Mouse (Mus musculus) kidney, embryonic 14.5 days (tissue): ENCODE measurements at regions not wholly inside any gene's neighbourhood (a gene's known extent, or its start where the extent isn't known, plus 50 kb on each side); places are given as distances from the start of the nearest gene placed in this dataset.
A peak's percentile ranks its signal among the peaks of the same experiment; 100 is the strongest.

Source experiments
- ATAC-seq: fragments of 200-750 bp; cut with Nextera tagmentation; 2 replicates; pipeline ENCODE4 v1.8.0; 2017; ENCODE audit warnings: moderate number of reproducible peaks, mild to moderate bottlenecking, moderate TSS enrichment, moderate library complexity; ENCODE audit not compliant: low FRiP score, low TSS enrichment
- H3K27ac ChIP-seq: fragments of 300-500 bp; sonication (generic); 2 replicates; pipeline ENCODE4 v1.5.1; 2014; ENCODE audit warnings: low read depth, mild to moderate bottlenecking, low read length, moderate library complexity, mixed read lengths
- H3K27me3 ChIP-seq: fragments of 300-500 bp; sonication (generic); 2 replicates; pipeline ENCODE4 v1.6.1; 2014; ENCODE audit warnings: mild to moderate bottlenecking, low read length; ENCODE audit not compliant: control insufficient read depth, insufficient read depth
- H3K36me3 ChIP-seq: fragments of 300-500 bp; sonication (generic); 2 replicates; pipeline ENCODE4 v1.6.1; 2014; ENCODE audit warnings: low read length, mixed read lengths; ENCODE audit not compliant: control insufficient read depth, insufficient read depth
- H3K4me1 ChIP-seq: fragments of 300-500 bp; sonication (generic); 2 replicates; pipeline ENCODE4 v1.6.1; 2014; ENCODE audit warnings: low read length, mixed read lengths; ENCODE audit not compliant: control insufficient read depth, insufficient read depth
- H3K4me2 ChIP-seq: fragments of 300-500 bp; sonication (generic); replicated peaks from 2 replicates; pipeline ENCODE4 v1.6.1; 2014; ENCODE audit warnings: low read depth, mild to moderate bottlenecking, low read length
- H3K4me3 ChIP-seq: fragments of 300-500 bp; sonication (generic); 2 replicates; pipeline ENCODE4 v1.5.1; 2014; ENCODE audit warnings: mild to moderate bottlenecking, low read length
- H3K9ac ChIP-seq: fragments of 300-500 bp; sonication (generic); 2 replicates; pipeline ENCODE4 v1.6.1; 2014; ENCODE audit warnings: low read depth, mild to moderate bottlenecking, low read length, moderate library complexity
- H3K9me3 ChIP-seq: fragments of 300-500 bp; sonication (generic); 2 replicates; pipeline ENCODE4 v1.6.1; 2016; ENCODE audit warnings: low read length; ENCODE audit not compliant: control insufficient read depth
- WGBS: fragments of 180-500 bp; shearing (Covaris S2); extraction: QIAGEN DNeasy Blood & Tissue Kit; methylation state at CpG from one replicate; pipeline ENCODE4 v1.1.7; 2014; 5-methylcytosine and 5-hydroxymethylcytosine counted together

GRCm38 (mm10) chr10:84142741-84143454, 297.5 kb downstream of the Nuak1 start:
- no peak overlapping the region for H3K4me3 ChIP-seq
- no peak for ATAC-seq
- no peak overlapping the region for H3K9ac ChIP-seq
- no peaks in the 10 kb centered on the region for H3K9me3 ChIP-seq
- no peak overlapping the region for H3K27ac ChIP-seq
- H3K4me1 ChIP-seq: 0 out of 2 replicates have a peak, but pooled peaks cover 3% of the 10 kb centered on the region
- no peak overlapping the region for H3K4me2 ChIP-seq
- no peaks in the 10 kb centered on the region for H3K27me3 ChIP-seq
- 64% methylated on average over 8 of the region's 8 CpGs for whole genome bisulfite sequencing
- no peaks in the 10 kb centered on the region for H3K36me3 ChIP-seq

GRCm38 (mm10) chr10:84143674-84144343, 296.6 kb downstream of the Nuak1 start:
- no peaks in the 10 kb centered on the region for H3K9me3 ChIP-seq
- 24% methylated on average over 5 of the region's 5 CpGs for WGBS
- no peaks in the 10 kb centered on the region for H3K27me3 ChIP-seq
- H3K27ac ChIP-seq: no peak overlapping the region
- 0 out of 2 replicates have a peak, but pooled peaks cover 3% of the 10 kb centered on the region for H3K4me1 ChIP-seq
- H3K36me3 ChIP-seq: no peaks in the 10 kb centered on the region
- no peak overlapping the region for H3K4me2 ChIP-seq
- ATAC-seq: no peak
- no peak overlapping the region for H3K9ac ChIP-seq
- H3K4me3 ChIP-seq: no peak overlapping the region

GRCm38 (mm10) chr10:84144344-84144687, 296.1 kb downstream of the Nuak1 start:
- ATAC-seq: no peak

GRCm38 (mm10) chr10:84147305-84147984, 293.0 kb downstream of the Nuak1 start:
- H3K27me3 ChIP-seq: no peaks in the 10 kb centered on the region
- no peak overlapping the region for H3K9ac ChIP-seq
- H3K36me3 ChIP-seq: no peaks in the 10 kb centered on the region
- no peak overlapping the region for H3K27ac ChIP-seq
- H3K9me3 ChIP-seq: no peaks in the 10 kb centered on the region
- ATAC-seq: no peak
- H3K4me3 ChIP-seq: no peak overlapping the region
- H3K4me2 ChIP-seq: no peak overlapping the region
- WGBS: 83% methylated on average over 2 of the region's 2 CpGs
- H3K4me1 ChIP-seq: 0 out of 2 replicates have a peak, but pooled peaks cover 3% of the 10 kb centered on the region

More at GRCm38 (mm10) chr10:84144344-84144687, 296.1 kb downstream of the Nuak1 start:
- H3K4me2 ChIP-seq: no peak overlapping the region
- no peaks in the 10 kb centered on the region for H3K36me3 ChIP-seq
- H3K9ac ChIP-seq: no peak overlapping the region
- no peak overlapping the region for H3K4me3 ChIP-seq
- no peak overlapping the region for H3K27ac ChIP-seq
- H3K4me1 ChIP-seq: 0 out of 2 replicates have a peak, but pooled peaks cover 3% of the 10 kb centered on the region
- H3K9me3 ChIP-seq: no peaks in the 10 kb centered on the region
- no peaks in the 10 kb centered on the region for H3K27me3 ChIP-seq

GRCm38 (mm10) chr10:84163752-84164151, 276.6 kb downstream of the Nuak1 start:
- H3K4me3 ChIP-seq: no peak overlapping the region
- no peak overlapping the region for H3K27ac ChIP-seq
- 83% methylated on average over 4 of the region's 4 CpGs for WGBS
- no peaks in the 10 kb centered on the region for H3K36me3 ChIP-seq
- no peaks in the 10 kb centered on the region for H3K9me3 ChIP-seq
- no peak overlapping the region for H3K9ac ChIP-seq
- ATAC-seq: no peak
- no peak overlapping the region for H3K4me2 ChIP-seq
- H3K4me1 ChIP-seq: peaks cover 7% of the 10 kb centered on the region; the same call in 1 of the 2 replicates
- H3K27me3 ChIP-seq: no peaks in the 10 kb centered on the region

GRCm38 (mm10) chr10:84165832-84166567, 274.4 kb downstream of the Nuak1 start:
- Histone ChIP-seq H3K9me3 (no peaks in the 10 kb centered on the region), H3K27ac (no peak overlapping the region), H3K9ac (no peak overlapping the region), H3K27me3 (no peaks in the 10 kb centered on the region), H3K36me3 (no peaks in the 10 kb centered on the region), H3K4me2 (no peak overlapping the region), H3K4me1 (peaks cover 7% of the 10 kb centered on the region; the same call in 1 of the 2 replicates), H3K4me3 (no peak overlapping the region)
- peak; percentile 47; the same call in 1 of the 2 replicates for ATAC-seq
- WGBS: 38% methylated on average over 10 of the region's 10 CpGs

GRCm38 (mm10) chr10:84166568-84166905, 273.9 kb downstream of the Nuak1 start:
- peak; percentile 68; the same call in 1 of the 2 replicates for ATAC-seq

GRCm38 (mm10) chr10:84172828-84173321, 267.5 kb downstream of the Nuak1 start:
- 54% methylated on average over 4 of the region's 4 CpGs for WGBS
- no peak overlapping the region for H3K27ac ChIP-seq

More at GRCm38 (mm10) chr10:84166568-84166905, 273.9 kb downstream of the Nuak1 start:
- Histone ChIP-seq H3K9me3 (no peaks in the 10 kb centered on the region), H3K27ac (no peak overlapping the region), H3K36me3 (no peaks in the 10 kb centered on the region), H3K4me3 (no peak overlapping the region), H3K4me2 (no peak overlapping the region), H3K27me3 (no peaks in the 10 kb centered on the region), H3K4me1 (peaks cover 7% of the 10 kb centered on the region; the same call in 1 of the 2 replicates), H3K9ac (no peak overlapping the region)
- WGBS: 42% methylated on average over 3 of the region's 3 CpGs

More at GRCm38 (mm10) chr10:84172828-84173321, 267.5 kb downstream of the Nuak1 start:
- Histone ChIP-seq H3K27me3 (no peaks in the 10 kb centered on the region), H3K36me3 (no peaks in the 10 kb centered on the region), H3K9me3 (no peaks in the 10 kb centered on the region), H3K4me3 (no peak overlapping the region), H3K9ac (no peak overlapping the region), H3K4me2 (no peak overlapping the region), H3K4me1 (no peaks in the 10 kb centered on the region)
- ATAC-seq: no peak; the same call in 1 of the 2 replicates
